Mouse (Mus musculus): ENCODE results near the gene Slc48a1.

DNA sequence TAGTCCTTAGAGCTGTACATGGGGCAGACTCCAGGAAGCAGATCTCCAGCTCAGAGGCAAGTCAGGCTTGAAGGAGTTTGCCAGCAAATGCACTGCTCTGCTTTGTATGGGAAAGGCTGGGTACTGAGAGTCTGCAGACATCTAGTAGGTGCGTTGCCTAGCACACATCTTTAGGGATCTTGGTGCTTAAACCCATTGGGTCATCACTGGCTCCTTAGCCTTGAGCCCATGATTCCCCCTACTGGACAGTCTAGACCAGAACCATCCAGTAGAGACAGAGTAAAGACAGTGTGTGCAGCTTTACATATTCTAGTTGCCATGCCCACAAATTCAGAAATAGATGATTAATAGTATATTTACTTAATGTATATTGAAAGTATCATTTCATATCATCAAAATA, 62.5 kb downstream of the Slc48a1 start:
- TF ChIP-seq POLR2A (IDR thresholded peaks at IDR 0.05; ENCODE audit: insufficient read depth, low read depth, low read length) (no peak), CTCF (IDR thresholded peaks at IDR 0.05; ENCODE audit: insufficient read depth, low read depth, low read length) (no peak)
